Mouse (Mus musculus) thymus, postnatal 36 days (tissue): Measurements from ENCODE around the gene Tspyl1.

Experiments used
- DNase-seq, 2 experiments: peaks; one replicate each; pipeline ENCODE4 v3.0.0; 2022; ENCODE audit warnings: mixed read lengths in 2 of 2

The Tspyl1 gene

GRCm38 (mm10) chr10:34300368-34300767, 18.4 kb downstream of the Tspyl1 start:
- no peak for DNase-seq

DNA sequence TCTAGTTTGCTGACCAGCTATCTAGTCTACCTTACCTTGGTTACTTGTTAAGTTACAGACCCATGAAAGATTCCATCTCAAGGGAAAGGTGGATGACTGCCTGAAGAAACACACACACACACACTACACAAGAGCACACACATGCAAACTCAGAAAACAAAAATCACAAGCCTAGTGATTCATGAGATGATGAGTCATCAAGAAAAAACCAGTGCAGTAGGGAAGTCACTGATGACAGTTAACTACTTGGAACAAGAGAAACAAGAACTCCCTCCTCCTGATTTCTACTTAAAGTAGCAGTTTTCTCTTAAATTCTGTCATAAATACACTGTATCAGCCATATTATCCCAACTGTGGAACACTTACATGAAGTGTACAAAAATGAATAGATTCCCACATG, 25.1 kb downstream of the Tspyl1 start:
- no peak for DNase-seq

- no peak for DNase-seq
These were observed 28.1 kb downstream of the Tspyl1 start for GRCm38 (mm10) chr10:34309915-34310685.

DNA sequence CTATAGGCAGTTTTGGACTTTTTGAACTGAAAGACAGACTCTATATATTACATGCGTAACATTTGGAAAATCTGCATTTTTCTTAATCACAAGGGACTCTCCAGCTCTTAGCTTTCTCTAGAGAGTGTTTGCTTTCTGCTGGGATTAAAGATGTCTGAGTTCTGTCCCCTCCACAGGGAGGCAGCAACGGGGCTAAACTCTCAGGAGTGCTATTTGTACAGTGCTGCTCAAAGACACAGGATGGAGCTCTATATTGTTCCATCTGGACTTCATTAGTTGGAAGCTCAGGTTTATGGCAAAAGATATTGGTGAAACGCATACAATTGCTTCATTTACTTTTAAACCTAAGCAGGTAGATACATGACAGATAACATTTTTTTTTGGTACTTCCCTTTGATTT, 30.5 kb downstream of the Tspyl1 start:
- DNase-seq: no peak

GRCm38 (mm10) chr10:34316571-34317216, 34.7 kb downstream of the Tspyl1 start:
- no peak for DNase-seq

- no peak for DNase-seq
These were observed 35.2 kb downstream of the Tspyl1 start for GRCm38 (mm10) chr10:34317217-34317606.

DNA sequence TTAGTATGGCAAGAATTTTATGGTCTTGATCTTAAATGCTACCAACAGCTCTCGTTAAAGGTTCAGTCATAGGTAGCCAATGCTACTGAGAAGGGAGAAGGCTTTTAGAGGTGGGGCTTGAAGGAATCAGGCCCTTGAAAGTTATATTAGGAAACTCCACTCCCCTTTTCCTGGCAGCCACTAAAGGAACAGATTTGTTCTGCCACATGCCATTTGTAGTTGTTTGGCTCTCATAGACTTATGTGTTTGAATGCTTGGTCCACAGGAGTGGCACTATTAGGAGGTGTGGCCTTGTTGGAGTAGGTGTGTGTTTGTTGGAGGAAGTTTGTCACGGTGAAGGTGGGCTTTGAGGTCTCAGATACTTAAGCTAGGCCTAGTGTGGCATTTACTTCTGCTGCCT, 38.8 kb downstream of the Tspyl1 start:
- no peak for DNase-seq

DNA sequence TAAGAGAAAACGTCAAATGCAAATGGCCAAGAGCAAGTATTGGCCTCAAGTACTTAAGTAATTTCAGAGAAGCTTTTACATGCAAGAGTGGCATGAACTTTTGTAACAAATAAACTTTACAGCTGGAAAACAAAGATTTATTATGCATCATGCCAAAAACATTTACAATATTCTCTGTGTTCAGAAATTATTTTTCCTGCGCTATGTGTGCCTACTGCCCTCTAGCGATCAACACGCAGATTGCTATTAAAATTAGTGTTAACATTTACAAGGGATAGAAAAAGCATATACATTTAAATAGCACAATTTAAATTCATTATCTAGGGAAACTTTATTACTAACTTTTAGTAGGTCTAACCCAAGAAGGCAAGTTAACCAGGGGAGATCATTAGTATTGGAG, 44.7 kb downstream of the Tspyl1 start:
- DNase-seq: no peak

- no peak for DNase-seq
These were observed 45.2 kb downstream of the Tspyl1 start for GRCm38 (mm10) chr10:34327144-34327543.

- no peak for DNase-seq
These were observed 46.3 kb downstream of the Tspyl1 start for GRCm38 (mm10) chr10:34328310-34328709.
